Mouse (Mus musculus): Measurements from ENCODE around the gene Rbm8a2. TPM values are rescaled to one million over a fixed set of nuclear protein-coding genes. Genes with fewer than 3 reads are reported as not detected.

Rbm8a2 gene
- polyA plus RNA-seq, 1 experiment, result not detected

DNA sequence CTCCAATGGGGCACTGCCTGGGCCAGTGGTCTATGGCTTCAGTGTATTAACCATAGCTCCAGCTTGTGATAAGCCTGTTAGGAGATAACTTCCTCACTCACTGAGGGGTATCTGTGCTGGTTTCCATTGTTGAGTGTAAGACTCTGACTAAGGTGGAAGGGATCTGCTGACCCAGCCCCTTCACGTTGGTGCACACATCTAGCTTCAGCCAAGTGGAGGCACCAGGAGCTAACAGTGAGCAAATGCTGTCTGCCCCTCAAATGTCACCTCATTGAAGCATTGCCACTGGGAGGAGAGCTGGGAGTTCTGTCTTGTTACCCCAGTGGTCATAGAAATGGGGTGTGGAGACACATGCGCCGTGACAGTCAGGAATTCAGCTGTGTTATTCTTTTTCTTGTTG is 40.2 kb downstream of the Rbm8a2 start:
- TF ChIP-seq GATA1 (IDR thresholded peaks at IDR 0.05; ENCODE audit: borderline replicate concordance, low read length), result no peak
- no peak for TF ChIP-seq FLI1 (IDR thresholded peaks at IDR 0.05; ENCODE audit: low read length)
- Histone ChIP-seq H3K4me1 (peaks cover 6% of the 10 kb centered on the region), H3K36me3 (replicated peaks; ENCODE audit: low read length) (no peaks in the 10 kb centered on the region), H3K27me3 (replicated peaks) (no peaks in the 10 kb centered on the region), H3K4me3 (replicated peaks) (no peak overlapping the region), H3K9me3 (no peaks in the 10 kb centered on the region)

DNA sequence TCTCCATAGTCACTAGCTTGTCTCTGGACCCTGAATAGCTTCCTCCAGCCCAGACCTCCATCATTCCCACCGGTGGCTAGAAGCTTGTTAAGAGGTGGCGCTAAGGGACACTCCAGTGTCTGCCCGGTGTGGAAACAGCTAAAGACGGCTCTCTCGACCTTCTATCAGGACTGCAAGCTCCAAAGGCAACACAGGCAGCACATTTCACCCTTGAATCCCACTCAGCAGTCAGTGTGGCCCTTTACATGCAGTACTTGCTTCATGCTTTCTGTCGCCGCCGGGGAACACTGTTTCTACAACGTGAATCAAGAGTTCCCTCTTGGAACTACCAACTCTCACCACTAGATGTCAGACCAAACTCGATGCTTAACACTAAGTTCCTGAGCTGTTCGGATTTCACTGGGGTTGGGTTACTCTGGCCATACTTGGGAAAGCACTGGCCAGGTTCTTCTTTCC is 42.6 kb downstream of the Rbm8a2 start:
- no peaks in the 10 kb centered on the region for H3K36me3 ChIP-seq (replicated peaks; ENCODE audit: low read length)
- no peaks in the 10 kb centered on the region for H3K27me3 ChIP-seq (replicated peaks)
- H3K4me3 ChIP-seq (replicated peaks), result peak overlapping the region; percentile 87
- no peak for TF ChIP-seq GATA1 (IDR thresholded peaks at IDR 0.05; ENCODE audit: borderline replicate concordance, low read length)
- TF ChIP-seq FLI1 (IDR thresholded peaks at IDR 0.05; ENCODE audit: low read length), result no peak
- H3K9me3 ChIP-seq, result no peaks in the 10 kb centered on the region
- peaks cover 6% of the 10 kb centered on the region for H3K4me1 ChIP-seq

DNA sequence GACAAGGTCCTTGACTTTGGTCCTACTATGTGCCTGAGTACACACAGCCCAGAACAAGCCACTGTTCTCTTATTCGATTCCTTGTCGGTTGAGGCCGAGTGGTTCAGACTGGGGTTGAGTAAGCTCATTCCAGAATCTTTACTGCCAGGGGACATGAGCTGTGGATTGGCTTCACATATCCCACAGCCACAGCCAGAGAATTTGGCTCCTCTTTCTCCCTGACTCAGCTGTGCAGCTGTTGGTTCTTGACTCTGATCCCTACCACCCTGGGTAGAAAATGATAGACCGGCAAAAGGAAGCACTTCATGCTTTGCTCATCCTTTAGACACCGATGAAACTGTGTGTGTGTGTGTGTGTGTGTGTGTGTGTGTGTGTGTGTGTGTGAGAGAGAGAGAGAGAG is 47.5 kb downstream of the Rbm8a2 start:
- H3K9me3 ChIP-seq, result peaks cover 8% of the 10 kb centered on the region
- H3K27me3 ChIP-seq (replicated peaks), result no peaks in the 10 kb centered on the region
- H3K36me3 ChIP-seq (replicated peaks; ENCODE audit: low read length), result no peaks in the 10 kb centered on the region
- TF ChIP-seq GATA1 (IDR thresholded peaks at IDR 0.05; ENCODE audit: borderline replicate concordance, low read length), result no peak
- TF ChIP-seq FLI1 (IDR thresholded peaks at IDR 0.05; ENCODE audit: low read length), result no peak
- no peak overlapping the region for H3K4me3 ChIP-seq (replicated peaks)
- peaks cover 3% of the 10 kb centered on the region for H3K4me1 ChIP-seq

Other genes starting within 250 kb of the Rbm8a2 start
- 0.58 TPM in 1 of 2 replicates, not detected in the other for gene Exo1, start 98.5 kb downstream of the Rbm8a2 start, polyA plus RNA-seq (2012; ENCODE audit: insufficient read depth, low replicate concordance)
- 0.11 TPM in 1 of 2 replicates, not detected in the other for gene Gm38100, start 58.8 kb downstream of the Rbm8a2 start, polyA plus RNA-seq (2012; ENCODE audit: insufficient read depth, low replicate concordance)